Mouse (Mus musculus) forebrain, embryonic 11.5 days (tissue): Measurements from ENCODE around the gene Rgs1. TPM values are rescaled to one million over a fixed set of nuclear protein-coding genes. Genes with fewer than 3 reads are reported as not detected.
A peak's percentile ranks its signal among the peaks of the same experiment; 100 is the strongest.

Source experiments
- ATAC-seq: fragments of 200-750 bp; cut with Nextera tagmentation; replicated peaks from 2 replicates; pipeline ENCODE4 v1.8.0; 2017; ENCODE audit warnings: moderate TSS enrichment; ENCODE audit not compliant: low FRiP score
- DNase-seq: peaks from one replicate; pipeline ENCODE4 v3.0.0-alpha.2; 2017; ENCODE audit warnings: low spot score
- H3K27ac ChIP-seq: fragments of 300-500 bp; sonication (generic); 2 replicates; pipeline ENCODE4 v1.5.1; 2014; ENCODE audit warnings: low read depth, low read length
- H3K27me3 ChIP-seq: fragments of 300-500 bp; sonication (generic); 2 replicates; pipeline ENCODE4 v1.6.1; 2014; ENCODE audit warnings: mild to moderate bottlenecking, low read length, mixed read lengths; ENCODE audit not compliant: control insufficient read depth, insufficient read depth
- H3K36me3 ChIP-seq: fragments of 300-500 bp; sonication (generic); 2 replicates; pipeline ENCODE4 v1.6.1; 2014; ENCODE audit warnings: mild to moderate bottlenecking, low read length, moderate library complexity, mixed read lengths; ENCODE audit not compliant: control insufficient read depth, insufficient read depth
- H3K4me1 ChIP-seq: fragments of 300-500 bp; sonication (generic); replicated peaks from 2 replicates; pipeline ENCODE4 v1.6.1; 2014; ENCODE audit warnings: low read length, mixed read lengths; ENCODE audit not compliant: control insufficient read depth, insufficient read depth
- H3K4me2 ChIP-seq: fragments of 300-500 bp; sonication (generic); 2 replicates; pipeline ENCODE4 v1.6.1; 2014; ENCODE audit warnings: low read depth, mild to moderate bottlenecking, low read length, moderate library complexity, mixed read lengths; ENCODE audit not compliant: severe bottlenecking
- H3K4me3 ChIP-seq: fragments of 300-500 bp; sonication (generic); 2 replicates; pipeline ENCODE4 v1.5.1; 2014; ENCODE audit warnings: low read depth, low read length
- H3K9ac ChIP-seq: fragments of 300-500 bp; sonication (generic); 2 replicates; pipeline ENCODE4 v1.6.1; 2014; ENCODE audit warnings: low read length
- H3K9me3 ChIP-seq: fragments of 300-500 bp; sonication (generic); 2 replicates; pipeline ENCODE4 v1.6.1; 2016; ENCODE audit warnings: low read length, mixed read lengths; ENCODE audit not compliant: control insufficient read depth
- WGBS: fragments of 180-500 bp; shearing (Covaris S2); extraction: QIAGEN DNeasy Blood & Tissue Kit; methylation state at CpG from one replicate; pipeline ENCODE4 v1.1.7; 2014; 5-methylcytosine and 5-hydroxymethylcytosine counted together
- polyA plus RNA-seq: library from polyadenylated mRNA; unstranded; fragments of >200 nt; fragmentation: Nextera tagmentation; extraction: Ambion mirVana; gene quantifications from 2 replicates; pipeline ENCODE4 v1.2.1, GENCODE M21; 2014

Gene Rgs1
- polyA plus RNA-seq, 1 experiment from 2014 or later, result not detected

DNA sequence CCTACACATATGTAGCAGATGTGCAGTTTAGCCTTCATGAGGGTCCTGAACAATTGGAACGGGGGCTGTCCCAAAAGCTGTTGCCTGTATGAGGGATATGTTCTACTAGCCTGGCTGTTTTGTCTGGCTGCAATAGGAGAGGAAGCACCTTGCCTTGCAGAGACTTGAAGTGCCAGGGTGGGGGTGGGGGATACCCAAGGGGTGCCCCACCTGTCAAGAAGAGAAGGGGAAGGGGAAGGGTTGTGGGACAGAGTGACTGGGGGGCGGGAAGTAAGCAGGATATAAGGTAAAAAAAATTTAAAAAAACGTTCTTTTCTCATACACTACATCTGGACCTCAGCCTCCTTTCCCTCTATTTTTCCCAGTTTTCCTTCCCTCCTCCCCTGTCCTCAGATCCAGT, 9.7 kb upstream of the Rgs1 start:
- Histone ChIP-seq H3K4me2 (no peak overlapping the region), H3K9me3 (no peaks in the 10 kb centered on the region), H3K4me1 (no peaks in the 10 kb centered on the region), H3K4me3 (no peak overlapping the region), H3K36me3 (no peaks in the 10 kb centered on the region), H3K27me3 (no peaks in the 10 kb centered on the region), H3K27ac (no peak overlapping the region), H3K9ac (no peak overlapping the region)
- DNase-seq (no peak), ATAC-seq (no peak)
- WGBS, result 72% methylated on average over 3 of the region's 3 CpGs

DNA sequence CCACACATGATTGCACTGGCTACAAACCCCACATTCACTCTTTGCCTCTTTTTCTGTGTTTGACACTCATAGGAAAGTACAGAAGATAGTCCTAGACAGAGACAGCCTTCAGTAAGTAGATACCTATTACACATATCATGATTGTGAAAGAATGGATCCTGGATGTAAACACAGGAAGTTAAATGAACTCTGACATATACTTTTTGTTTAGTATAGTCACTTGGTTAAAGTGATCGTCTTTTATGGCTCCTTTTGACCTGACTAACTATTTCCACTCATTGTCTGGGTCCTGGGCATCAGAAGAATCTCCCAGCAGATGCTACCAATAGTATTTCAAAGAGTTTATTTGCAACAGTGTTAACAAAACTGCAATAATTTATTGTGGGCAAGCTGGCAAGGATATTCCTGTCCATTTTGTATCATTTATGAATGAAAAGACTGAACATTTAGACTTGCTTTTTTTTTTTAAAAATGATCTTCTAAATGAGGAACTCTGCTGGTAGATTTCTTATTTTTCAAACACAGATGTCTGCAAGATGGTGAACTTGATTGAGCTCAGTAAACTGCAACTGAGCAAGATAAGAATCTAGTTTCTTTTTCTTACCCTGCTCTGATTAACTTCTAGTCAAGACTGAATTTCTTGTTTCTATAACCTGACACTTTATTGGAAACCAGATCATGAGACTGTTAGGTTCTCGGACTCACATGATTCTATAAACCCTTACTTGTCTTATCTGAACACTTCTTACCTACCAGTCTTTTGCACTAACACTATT, 7.7 kb upstream of the Rgs1 start:
- DNase-seq, result no peak
- Histone ChIP-seq H3K27ac (no peak overlapping the region), H3K9ac (no peak overlapping the region), H3K4me1 (no peaks in the 10 kb centered on the region), H3K4me2 (no peak overlapping the region), H3K4me3 (no peak overlapping the region), H3K9me3 (no peaks in the 10 kb centered on the region), H3K27me3 (no peaks in the 10 kb centered on the region), H3K36me3 (no peaks in the 10 kb centered on the region)
- 85% methylated on average over 2 of the region's 2 CpGs for WGBS
- no peak for ATAC-seq

- 84% methylated on average over 3 of the region's 3 CpGs for WGBS
- H3K36me3 ChIP-seq, result no peaks in the 10 kb centered on the region
- DNase-seq, result no peak
- H3K4me2 ChIP-seq, result no peak overlapping the region
- no peaks in the 10 kb centered on the region for H3K27me3 ChIP-seq
- ATAC-seq, result no peak
- H3K4me3 ChIP-seq, result no peak overlapping the region
- H3K9me3 ChIP-seq, result no peaks in the 10 kb centered on the region
- no peak overlapping the region for H3K9ac ChIP-seq
- H3K4me1 ChIP-seq, result no peaks in the 10 kb centered on the region
- H3K27ac ChIP-seq, result no peak overlapping the region
These were observed 836 bp downstream of the Rgs1 start for GRCm38 (mm10) chr1:144248206-144248605.

GRCm38 (mm10) chr1:144247382-144247781, 1.7 kb downstream of the Rgs1 start:
- no peak overlapping the region for H3K27ac ChIP-seq
- H3K9ac ChIP-seq, result no peak overlapping the region
- WGBS, result 92% methylated on average over 1 of the region's 1 CpGs
- no peak overlapping the region for H3K4me2 ChIP-seq
- H3K9me3 ChIP-seq, result no peaks in the 10 kb centered on the region
- no peaks in the 10 kb centered on the region for H3K36me3 ChIP-seq
- H3K27me3 ChIP-seq, result no peaks in the 10 kb centered on the region
- DNase-seq, result no peak
- no peak overlapping the region for H3K4me3 ChIP-seq
- ATAC-seq, result no peak
- H3K4me1 ChIP-seq, result no peaks in the 10 kb centered on the region

DNA sequence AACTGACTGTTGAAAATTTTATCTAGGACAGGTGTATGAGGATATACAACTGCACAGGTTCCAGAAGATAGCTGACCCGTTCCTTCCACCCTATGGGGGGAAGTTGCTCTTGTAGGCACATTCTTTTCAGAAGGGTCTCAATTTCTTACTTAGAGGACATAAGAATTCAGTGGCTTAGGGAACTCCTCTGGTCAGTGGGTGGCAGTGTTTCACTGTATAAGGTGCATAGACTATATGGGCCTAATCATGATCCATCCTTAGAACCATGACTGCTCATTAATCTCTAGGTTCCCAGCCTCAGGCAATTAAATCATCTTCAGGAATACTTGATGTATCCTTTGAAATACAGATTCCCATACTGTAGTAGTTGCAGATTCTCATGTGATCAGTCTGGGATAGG, 5.5 kb downstream of the Rgs1 start:
- H3K27ac ChIP-seq, result no peak overlapping the region
- no peaks in the 10 kb centered on the region for H3K36me3 ChIP-seq
- ATAC-seq (peak; percentile 56; the same call in 1 of the 2 replicates), DNase-seq (no peak)
- no peaks in the 10 kb centered on the region for H3K4me1 ChIP-seq
- WGBS, result 89% methylated on average over 1 of the region's 1 CpGs
- no peaks in the 10 kb centered on the region for H3K27me3 ChIP-seq
- no peak overlapping the region for H3K4me3 ChIP-seq
- no peaks in the 10 kb centered on the region for H3K9me3 ChIP-seq
- H3K4me2 ChIP-seq, result no peak overlapping the region
- no peak overlapping the region for H3K9ac ChIP-seq

- Histone ChIP-seq H3K9me3 (no peaks in the 10 kb centered on the region), H3K27ac (no peak overlapping the region), H3K4me3 (no peak overlapping the region), H3K4me2 (no peak overlapping the region), H3K36me3 (no peaks in the 10 kb centered on the region), H3K27me3 (no peaks in the 10 kb centered on the region), H3K9ac (no peak overlapping the region), H3K4me1 (no peaks in the 10 kb centered on the region)
- no peak for DNase-seq
- ATAC-seq, result no peak
- WGBS, result 76% methylated on average over 2 of the region's 2 CpGs
These were observed 9.8 kb downstream of the Rgs1 start for GRCm38 (mm10) chr1:144239195-144239594.

GRCm38 (mm10) chr1:144215230-144215629, 33.8 kb downstream of the Rgs1 start:
- ATAC-seq, result no peak
- H3K4me3 ChIP-seq, result no peak overlapping the region
- no peak overlapping the region for H3K27ac ChIP-seq
- H3K27me3 ChIP-seq, result no peaks in the 10 kb centered on the region
- H3K9me3 ChIP-seq, result no peaks in the 10 kb centered on the region
- no peaks in the 10 kb centered on the region for H3K36me3 ChIP-seq
- H3K4me2 ChIP-seq, result no peak overlapping the region
- no peak overlapping the region for H3K9ac ChIP-seq
- H3K4me1 ChIP-seq, result no peaks in the 10 kb centered on the region
- DNase-seq, result no peak

DNA sequence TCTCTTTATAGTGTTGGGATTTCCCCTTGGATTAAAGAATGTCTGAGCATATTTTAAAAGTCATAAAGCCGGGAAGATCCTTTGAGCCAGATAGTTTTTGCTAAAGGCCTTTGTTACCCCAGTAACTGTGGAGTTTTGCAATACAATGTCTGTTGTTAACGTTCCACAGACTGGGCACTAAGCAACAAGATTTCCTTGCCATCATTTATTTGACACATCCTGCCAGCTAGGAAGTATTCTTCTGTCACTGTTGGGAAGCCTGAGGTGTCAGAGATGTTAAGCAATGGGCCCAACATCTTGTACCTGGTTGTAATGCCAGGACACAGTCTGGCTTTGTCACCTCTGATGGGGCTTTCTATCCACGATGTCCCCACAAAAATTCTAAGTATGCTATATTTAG, 38.1 kb downstream of the Rgs1 start:
- H3K9me3 ChIP-seq, result no peaks in the 10 kb centered on the region

More for the DNA sequence above, 38.1 kb downstream of the Rgs1 start:
- WGBS, result 78% methylated on average over 3 of the region's 3 CpGs
- no peaks in the 10 kb centered on the region for H3K27me3 ChIP-seq
- ATAC-seq, result no peak
- H3K4me1 ChIP-seq, result no peaks in the 10 kb centered on the region
- no peak overlapping the region for H3K4me2 ChIP-seq
- H3K36me3 ChIP-seq, result no peaks in the 10 kb centered on the region
- H3K27ac ChIP-seq, result no peak overlapping the region
- no peak overlapping the region for H3K9ac ChIP-seq
- no peak overlapping the region for H3K4me3 ChIP-seq
- no peak for DNase-seq
